Comparison of ENCODE assay signal across 27 mouse cellular contexts in the genomic region with DNA sequence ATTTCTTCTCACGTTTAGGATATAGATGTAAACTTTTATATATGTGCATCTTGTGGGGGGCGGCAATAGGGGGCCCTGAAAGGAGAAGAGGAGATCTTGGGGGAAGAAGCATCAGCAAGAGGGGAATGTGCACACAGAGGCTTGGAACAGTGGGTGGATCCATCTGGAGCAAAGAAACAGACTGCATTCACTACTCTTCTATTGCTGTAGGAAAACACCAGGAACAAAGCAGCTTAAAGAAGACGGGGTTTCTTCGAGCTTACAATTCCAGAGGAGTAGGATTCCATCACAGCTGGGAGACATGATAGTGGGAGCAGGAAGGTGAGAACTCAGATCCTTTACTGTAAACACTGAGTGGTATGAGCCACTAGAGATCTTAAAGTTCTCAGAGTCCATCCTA.
"Had no signal": no experiment of that assay in that cellular context is flagged by ENCODE, and none has a peak within 500 bp of the region (broad histone marks: within the 10 kb centered on the region; RNA-seq: fewer than 3 reads in every experiment).

No protein-coding gene starts in this region.

- H3K4me3 ChIP-seq: gastrocnemius, adult 2 months; heart, embryonic 13.5 days; heart, embryonic 15.5 days; hindbrain, embryonic 10.5 days; hindbrain, embryonic 12.5 days; intestine, embryonic 15.5 days; layer of hippocampus, adult 2 months; limb, embryonic 10.5 days; limb, embryonic 12.5 days; liver, embryonic 13.5 days; liver, embryonic 15.5 days had no signal

- H3K4me2 ChIP-seq: heart, embryonic 11.5 days; heart, embryonic 13.5 days; heart, embryonic 15.5 days; hindbrain, embryonic 12.5 days; hindbrain, embryonic 14.5 days; intestine, embryonic 15.5 days; limb, embryonic 12.5 days; liver, embryonic 11.5 days; liver, embryonic 13.5 days; liver, embryonic 15.5 days had no signal

- H3K9me3 ChIP-seq: heart, embryonic 13.5 days; heart, embryonic 15.5 days; hindbrain, embryonic 10.5 days; hindbrain, embryonic 12.5 days; intestine, embryonic 15.5 days; limb, embryonic 10.5 days; limb, embryonic 12.5 days; liver, embryonic 13.5 days; liver, embryonic 15.5 days had no signal

- ATAC-seq: hindbrain, embryonic 16.5 days; inflammation-experienced regulatory T-cells, adult 6 months; intestine, embryonic 15.5 days; intestine, postnatal 0 days had no signal

- H3K9ac ChIP-seq: heart, embryonic 13.5 days; heart, embryonic 15.5 days; hindbrain, embryonic 12.5 days; hindbrain, embryonic 14.5 days; intestine, embryonic 15.5 days; limb, embryonic 12.5 days; liver, embryonic 13.5 days; liver, embryonic 15.5 days had no signal

- DNase-seq: gastrocnemius, adult 2 months; gastrocnemius, postnatal 10 days; gastrocnemius, postnatal 25 days; heart, adult 18-20 months; heart, postnatal 4 days; kidney, adult 18-20 months; kidney, adult 8-10 months; kidney, postnatal 10 days; kidney, postnatal 25 days; kidney, postnatal 4 days; liver; liver, embryonic 13.5 days had no signal

- H3K27ac ChIP-seq: gastrocnemius, adult 2 months; heart, embryonic 13.5 days; heart, embryonic 15.5 days; hindbrain, embryonic 10.5 days; hindbrain, embryonic 12.5 days; hindbrain, embryonic 14.5 days; intestine, embryonic 15.5 days; layer of hippocampus, adult 2 months; limb, embryonic 10.5 days; limb, embryonic 12.5 days; liver, embryonic 13.5 days; liver, embryonic 15.5 days had no signal

- H3K36me3 ChIP-seq: heart, embryonic 13.5 days; heart, embryonic 15.5 days; hindbrain, embryonic 10.5 days; hindbrain, embryonic 12.5 days; intestine, embryonic 15.5 days; limb, embryonic 10.5 days; limb, embryonic 12.5 days; liver, embryonic 13.5 days; liver, embryonic 15.5 days had no signal

- H3K4me1 ChIP-seq: heart, embryonic 13.5 days; heart, embryonic 15.5 days; hindbrain, embryonic 10.5 days; hindbrain, embryonic 12.5 days; intestine, embryonic 15.5 days; limb, embryonic 10.5 days; limb, embryonic 12.5 days; liver, embryonic 13.5 days; liver, embryonic 15.5 days had no signal

- H3K27me3 ChIP-seq: heart, embryonic 13.5 days; heart, embryonic 15.5 days; hindbrain, embryonic 12.5 days; intestine, embryonic 15.5 days; limb, embryonic 12.5 days; liver, embryonic 13.5 days; liver, embryonic 15.5 days had no signal
